Mouse (Mus musculus) gastrocnemius, adult 8-10 months (tissue): ENCODE results near the gene Slc15a2. TPM values are rescaled to one million over a fixed set of nuclear protein-coding genes. Genes with fewer than 3 reads are reported as not detected.
A peak's percentile ranks its signal among the peaks of the same experiment; 100 is the strongest.

Experiments
- DNase-seq, 2 experiments: peaks; one replicate each; pipeline ENCODE4 v3.0.0; 2022; ENCODE audit warnings: low spot score in 2 of 2
- total RNA-seq, 4 experiments: library from RNA; stranded (reverse); gene quantifications; 2 replicates each; pipeline ENCODE4 v1.2.4; 2022

Slc15a2 gene
- 1 to 10 TPM in 2 of 4 experiments, under 1 TPM in 2; 0.51 to 2.5 (median 1.5) TPM for total RNA-seq

DNA sequence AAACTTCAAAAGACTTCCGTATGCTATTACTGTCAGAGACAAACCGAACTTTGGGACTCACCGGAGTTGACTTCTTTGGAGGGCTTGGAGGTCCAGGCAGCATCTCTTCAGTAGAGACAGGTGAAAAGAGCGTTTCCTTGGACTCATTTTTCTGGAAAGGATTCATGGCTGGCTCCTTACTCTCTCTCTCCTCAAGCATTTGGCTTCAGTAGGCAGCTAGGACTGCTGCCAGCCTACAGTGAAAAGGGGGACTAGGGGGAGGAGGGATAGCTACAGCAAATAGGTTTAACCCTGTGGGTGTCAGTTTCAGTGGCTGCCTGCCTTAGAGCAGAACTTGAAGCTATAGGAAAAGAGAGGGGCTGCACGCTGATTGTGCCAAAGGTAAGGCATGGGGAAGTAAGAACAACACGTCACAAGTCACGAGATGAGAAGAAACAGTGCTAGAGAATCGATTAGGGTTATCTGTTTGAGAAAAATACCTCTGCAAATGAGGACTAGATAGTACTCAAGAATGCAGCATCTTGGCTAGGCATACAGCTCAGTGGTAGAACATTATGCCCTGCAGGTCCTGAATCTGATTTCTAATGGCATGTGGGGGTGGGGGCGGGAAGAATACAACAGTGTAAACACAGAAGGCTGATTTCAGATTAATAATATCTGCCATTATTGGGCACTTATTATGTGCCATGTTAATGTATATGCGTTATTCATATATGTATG lies at the start of gene Slc15a2:
Slc15a2 (minus strand) TSS at position 369 of the 720 bp plus-strand sequence.
- DNase-seq: no peak

DNA sequence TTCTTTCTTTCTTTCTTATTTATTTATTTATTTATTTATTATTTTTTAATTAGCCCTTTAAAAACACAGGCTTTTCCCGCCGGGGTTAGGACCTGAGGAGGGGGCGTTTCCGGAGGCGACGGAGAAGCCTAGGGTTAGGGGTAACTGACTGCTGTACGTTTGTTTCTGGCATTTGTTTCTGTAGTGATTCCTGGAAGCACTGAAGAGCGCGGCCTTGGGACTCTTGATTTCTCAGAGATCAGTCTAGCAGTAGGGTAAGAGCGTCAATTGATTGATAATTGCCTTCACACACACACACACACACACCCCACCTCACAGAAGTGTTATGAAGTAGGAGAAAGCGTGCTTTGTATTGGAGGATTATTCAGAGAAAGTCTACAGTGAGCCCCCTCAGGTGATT lies 44.1 kb upstream of the Slc15a2 start:
- no peak for DNase-seq

DNA sequence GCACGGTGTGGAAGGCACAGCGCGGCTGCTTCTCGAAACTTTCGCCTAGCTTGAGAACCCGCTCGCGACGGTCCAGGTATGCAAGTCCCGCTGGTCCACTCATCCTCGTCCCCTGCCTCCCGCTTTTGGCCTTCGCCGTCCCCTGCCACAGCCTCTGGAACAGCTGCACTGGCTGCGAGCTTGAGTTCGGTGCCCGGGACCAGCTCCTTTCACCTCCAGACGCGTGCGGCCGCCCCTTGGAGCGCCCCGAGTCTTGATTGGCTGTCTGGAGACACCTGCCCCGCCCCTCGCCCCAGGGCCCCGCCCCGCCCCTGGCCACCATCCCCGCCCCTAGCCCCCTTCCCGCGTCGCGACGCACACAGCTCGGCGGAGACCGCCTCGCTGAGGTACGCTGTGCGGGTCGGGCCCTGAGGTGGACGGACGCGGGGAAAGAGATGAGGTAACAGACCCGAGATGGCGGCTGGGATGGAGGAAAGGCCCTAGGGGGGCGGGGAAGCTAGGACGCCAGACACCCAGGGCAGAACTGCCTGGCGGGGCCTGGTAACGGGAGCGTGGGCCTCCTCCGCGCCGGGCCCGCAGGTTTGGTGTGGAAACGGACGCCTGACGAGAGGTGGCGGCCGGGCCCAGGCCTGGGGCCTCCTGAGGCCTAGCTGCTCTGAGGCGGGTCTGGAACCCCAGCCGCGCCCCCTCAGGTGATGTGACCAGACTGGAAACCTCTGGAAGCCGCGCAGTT lies 43.5 kb upstream of the Slc15a2 start, which contains the start of gene Iqcb1:
Iqcb1 (plus strand) TSS at position 332 of the 733 bp plus-strand sequence.
- peak; percentile 59 to 64 for DNase-seq

DNA sequence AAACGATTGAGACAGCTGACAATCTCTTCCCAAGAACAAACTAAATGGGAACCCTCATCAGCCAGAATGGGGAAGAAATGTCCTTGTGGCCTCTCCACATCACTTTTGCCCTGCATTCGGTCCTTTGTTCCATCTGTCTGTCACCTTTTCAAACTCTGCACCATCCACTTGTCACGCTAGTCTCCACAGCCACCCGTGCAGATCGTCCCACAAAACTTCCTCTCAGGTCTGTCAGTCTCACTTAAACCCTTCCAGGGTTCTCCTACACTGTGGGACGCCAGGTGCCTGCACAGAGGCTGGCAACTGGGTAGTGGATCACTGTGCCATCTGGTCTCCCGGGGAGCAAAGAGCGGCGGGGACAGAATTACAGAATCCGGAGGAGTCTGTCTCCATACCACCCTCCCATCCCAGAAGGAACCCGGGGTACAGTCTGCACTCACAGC lies 42.9 kb upstream of the Slc15a2 start:
- no peak for DNase-seq

DNA sequence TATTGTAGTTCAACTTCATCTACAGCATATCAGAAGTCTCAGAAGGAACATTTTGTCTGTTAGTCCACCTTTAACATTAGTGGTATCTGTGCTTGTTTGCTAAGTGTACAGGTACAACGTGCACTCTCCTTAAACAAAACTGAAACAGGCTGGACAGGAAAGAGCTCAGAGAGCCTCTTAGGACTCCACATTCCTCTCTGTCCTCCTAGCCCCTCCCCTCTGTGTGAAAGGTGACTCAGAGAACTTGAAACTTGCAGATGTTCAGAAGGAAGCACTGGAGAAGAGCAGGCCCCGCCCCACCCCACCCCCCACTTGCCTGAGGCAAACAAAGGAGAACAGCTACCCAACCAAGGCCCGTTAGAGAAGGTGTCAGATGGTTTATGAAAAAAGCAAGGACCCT lies 36.7 kb upstream of the Slc15a2 start:
- DNase-seq: no peak

DNA sequence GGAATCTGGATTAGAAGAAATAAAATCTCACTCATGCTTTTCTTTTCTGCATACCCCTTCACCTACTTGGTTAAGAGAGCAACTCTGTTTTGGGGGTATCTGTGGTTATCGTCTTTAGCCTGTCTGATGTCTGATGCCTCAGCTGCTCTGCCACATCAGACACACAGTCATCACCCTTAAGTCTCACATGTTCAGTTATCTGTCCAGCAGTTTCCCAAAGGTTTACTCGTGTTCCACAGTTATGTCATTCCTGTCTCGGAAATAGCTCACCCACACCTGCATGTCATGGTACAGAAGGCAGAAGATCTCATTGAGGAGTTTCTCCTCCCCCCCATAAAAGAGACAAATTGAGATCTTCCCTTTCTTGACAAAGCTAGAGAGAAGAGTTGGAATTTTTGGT lies 36.0 kb upstream of the Slc15a2 start:
- no peak for DNase-seq

DNA sequence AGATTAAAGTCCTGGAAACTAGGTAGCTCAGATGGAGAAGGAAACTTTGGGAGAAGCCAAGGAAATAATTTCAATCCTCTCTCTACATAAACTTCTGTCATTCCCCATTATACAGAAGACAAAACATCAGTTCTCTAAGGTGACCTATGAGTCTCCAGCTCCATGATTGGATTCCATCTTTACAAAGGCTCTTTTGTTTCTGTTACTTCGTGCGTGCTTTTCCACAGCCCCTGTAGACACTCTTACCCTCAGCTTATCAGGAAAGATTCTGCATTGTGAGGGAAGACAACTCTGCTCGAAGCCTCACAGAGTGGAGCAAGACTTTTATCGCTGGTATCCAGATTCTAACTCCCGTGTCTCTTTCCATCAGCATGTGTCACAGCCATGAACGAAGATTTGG lies 35.3 kb upstream of the Slc15a2 start:
- DNase-seq: no peak

DNA sequence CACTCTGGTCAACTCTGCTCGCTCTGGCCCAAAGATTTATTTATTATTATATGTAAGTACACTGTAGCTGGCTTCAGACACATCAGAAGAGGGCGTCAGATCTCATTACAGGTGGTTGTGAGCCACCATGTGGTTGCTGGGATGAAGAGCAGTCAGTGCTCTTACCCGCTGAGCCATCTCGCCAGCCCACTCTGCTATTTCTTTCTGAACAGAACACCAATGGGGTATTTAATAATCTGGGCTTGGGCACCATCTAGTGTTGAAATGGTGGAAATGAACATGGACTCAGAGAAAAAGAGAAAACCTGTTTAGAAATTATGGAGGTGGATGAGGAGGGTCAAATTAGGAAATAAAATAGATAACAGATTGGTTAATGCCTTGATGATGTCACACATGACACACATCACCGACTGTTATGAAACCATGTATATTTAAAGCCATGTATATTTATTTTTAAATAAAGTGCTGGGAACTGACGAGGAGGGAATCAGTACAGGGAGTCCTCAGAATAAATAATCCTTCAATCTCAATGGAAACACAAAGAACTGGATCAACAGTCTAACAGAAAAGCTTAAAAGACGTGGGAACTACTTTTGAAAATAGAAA lies 32.7 kb upstream of the Slc15a2 start:
- DNase-seq: peak; percentile 35 to 50

DNA sequence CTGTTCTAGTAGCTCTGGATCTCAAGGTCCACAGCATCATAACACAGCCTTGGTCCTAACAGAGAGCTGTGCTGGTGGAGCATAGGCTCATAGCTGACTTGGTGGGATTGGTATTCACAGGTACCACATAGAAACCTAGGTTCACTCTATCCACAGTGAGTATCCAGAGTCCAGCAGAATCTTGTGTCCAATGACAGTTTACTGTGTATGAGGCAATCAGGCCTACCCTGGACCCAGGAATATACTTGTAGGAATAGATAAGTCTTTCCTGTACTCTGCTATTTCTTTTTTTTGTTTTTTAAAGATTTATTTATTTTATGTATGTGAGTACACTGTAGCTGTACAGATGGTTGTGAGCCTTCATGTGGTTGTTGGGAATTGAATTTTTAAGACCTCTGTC lies 32.2 kb upstream of the Slc15a2 start:
- DNase-seq: no peak

DNA sequence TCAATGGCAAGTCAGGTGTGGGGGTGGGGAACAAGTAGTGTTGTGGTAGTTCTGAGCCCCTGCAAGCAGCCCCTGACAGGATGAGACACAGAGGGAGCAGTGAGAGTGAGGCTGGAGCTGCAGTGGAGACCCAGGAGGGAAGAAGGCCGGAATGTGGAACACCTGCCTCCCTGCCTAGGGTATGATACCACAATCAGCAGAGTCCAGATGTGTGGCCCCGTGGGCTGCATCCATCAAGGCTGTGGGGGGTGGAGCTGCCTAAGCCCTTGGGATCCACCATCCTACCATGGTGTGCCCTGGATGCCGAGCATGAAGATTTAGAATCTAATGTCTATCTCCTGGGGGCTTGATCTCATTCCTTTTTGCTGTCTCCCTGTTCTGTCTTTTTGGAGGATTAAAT lies 28.9 kb upstream of the Slc15a2 start:
- DNase-seq: no peak

DNA sequence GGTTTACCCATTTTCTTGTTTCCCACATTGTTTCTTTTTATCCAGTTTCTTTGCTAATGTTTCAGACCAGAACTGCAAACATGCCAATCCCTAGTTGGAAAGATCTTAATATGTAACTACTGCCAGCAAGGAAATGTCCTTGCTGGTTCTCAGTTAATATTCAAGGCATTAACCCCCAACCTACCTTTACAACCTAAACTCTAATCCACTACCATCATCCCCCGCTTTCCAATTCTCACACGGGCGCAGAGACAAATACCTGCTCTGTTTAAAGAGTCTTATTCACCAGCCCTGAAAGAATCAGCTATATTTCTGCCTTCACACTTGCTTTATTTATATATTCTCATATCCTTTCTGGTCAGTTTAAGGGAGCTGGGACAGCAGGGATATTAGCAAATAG lies 23.9 kb upstream of the Slc15a2 start:
- no peak for DNase-seq

DNA sequence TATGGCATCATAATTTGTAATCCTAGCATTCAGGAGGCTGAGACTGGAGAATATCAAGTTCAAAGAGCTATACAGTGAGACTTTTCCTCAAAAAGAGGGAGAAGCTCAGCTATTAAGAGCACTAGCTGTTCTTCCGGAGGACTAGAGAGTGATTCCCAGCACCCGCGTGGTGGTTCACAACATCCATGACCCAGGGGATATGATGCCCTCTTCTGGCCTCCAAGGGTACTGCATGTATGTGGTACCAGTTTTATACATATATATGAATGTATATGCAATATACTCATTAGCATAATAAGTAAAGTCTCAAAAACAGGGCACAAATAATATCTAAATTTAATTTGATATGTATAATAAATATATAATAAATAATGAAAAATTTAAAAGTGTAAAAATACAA lies 17.6 kb upstream of the Slc15a2 start:
- no peak for DNase-seq

DNA sequence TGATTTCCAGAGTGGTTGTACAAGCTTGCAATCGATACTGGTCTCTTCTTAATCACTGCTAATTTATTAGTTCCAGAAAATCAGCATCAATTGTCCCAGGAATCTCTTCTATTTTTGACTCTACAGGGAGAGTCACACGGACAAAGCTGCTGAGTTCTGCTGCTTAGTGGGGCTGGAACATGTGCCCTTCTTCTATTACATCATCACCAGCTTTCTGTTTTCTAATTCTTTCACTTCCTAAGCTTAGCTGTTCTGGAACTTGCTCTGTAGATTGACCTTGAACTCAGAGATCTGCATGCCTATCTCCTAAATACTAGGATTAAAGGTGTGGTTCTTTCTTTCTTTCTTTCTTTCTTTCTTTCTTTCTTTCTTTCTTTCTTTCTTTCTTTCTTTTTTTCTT lies 13.6 kb upstream of the Slc15a2 start:
- DNase-seq: no peak

DNA sequence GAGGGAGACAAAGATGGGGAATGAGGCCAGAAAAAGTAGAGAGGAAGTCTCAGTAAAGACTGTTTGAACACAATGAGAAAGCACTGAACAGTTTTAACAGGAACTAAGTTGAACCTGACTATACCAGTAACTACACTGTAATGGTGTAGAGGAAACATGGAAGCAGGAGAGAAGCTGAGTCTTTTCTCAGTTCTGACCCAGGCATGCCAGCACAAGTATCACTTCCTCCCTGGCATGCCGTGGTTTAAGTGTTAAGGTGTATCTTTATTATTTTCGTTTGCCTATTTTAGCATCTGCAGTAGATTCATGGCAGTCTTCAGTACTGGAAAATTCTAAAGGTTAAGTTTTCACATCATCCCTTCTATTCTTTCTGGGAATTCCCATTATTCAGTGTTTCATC lies 10.2 kb upstream of the Slc15a2 start:
- DNase-seq: no peak

DNA sequence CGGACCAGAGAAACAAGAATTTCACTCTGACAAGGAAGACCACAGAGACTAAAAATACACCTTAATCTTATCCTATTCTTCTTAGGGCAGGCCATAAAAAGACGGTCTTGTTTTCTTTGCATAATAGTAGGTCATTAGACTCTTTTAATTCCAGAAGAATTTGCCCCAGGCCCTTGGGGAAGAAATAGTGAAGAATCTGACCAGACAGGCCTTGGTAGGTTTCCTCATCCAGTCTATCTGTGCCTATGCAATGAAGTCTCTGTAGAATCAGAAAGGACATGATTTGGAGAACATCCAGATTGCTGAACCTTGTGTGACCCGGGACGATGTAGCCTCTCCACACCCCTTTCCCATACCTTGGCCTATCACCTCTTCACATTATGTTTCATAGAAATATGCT lies 5.4 kb upstream of the Slc15a2 start:
- DNase-seq: no peak

DNA sequence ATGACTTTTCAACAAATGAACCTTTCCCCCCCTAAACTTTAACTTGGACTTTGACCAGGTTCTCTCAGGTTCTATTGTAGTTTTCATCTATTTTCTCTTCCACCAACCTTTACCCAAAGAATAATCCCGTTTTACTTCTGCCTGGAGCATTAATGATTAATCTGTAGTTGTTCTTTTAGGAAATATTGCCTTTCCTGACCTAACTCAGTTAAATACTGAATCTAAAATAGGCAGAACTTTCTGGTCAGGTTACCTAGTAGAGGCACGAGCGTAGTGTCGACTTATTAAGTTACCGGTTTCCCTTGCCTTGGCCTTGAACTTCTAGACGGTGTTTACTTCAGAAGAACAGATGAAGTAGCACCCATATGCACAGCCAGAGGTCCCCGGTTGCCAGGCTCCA lies 1.7 kb upstream of the Slc15a2 start:
- no peak for DNase-seq

DNA sequence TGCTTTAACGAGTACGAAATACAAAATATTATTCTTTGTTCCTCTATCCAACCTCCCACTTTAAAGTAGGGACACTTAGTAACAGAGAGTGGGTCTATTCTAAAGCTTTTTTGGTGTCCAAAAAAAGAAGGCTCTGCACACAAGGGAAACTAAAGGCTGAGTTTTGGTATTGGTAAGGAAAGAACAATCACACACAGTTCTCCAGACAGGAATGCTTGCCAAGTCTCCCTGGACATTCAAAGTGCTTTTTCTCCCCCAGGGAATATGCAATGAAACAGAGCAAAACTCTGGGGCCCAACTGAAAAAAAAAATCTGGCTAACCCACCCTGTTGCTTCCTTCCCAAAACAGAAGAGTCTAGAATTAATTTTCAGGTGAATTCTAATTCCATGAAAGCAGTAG lies 616 bp downstream of the Slc15a2 start:
- DNase-seq: no peak

DNA sequence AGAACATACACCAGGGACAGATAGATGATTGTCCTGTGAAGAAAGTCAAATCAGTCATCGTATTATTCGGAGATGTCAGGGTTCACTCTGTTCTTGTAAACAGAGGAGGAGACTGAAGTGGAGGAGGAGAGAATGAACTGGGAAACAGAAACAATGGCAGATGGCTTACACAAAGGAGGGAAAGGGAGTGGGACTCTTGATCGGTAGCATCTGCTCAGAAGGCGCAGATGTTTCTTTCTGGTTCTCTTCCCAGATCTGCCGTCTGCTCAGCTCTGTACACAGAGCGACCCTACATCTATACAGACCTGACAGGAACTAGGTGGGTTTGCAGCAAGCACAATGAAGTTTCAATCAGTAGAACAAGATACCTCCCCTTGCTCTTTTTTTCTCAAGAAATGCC lies 9.1 kb downstream of the Slc15a2 start:
- DNase-seq: no peak

DNA sequence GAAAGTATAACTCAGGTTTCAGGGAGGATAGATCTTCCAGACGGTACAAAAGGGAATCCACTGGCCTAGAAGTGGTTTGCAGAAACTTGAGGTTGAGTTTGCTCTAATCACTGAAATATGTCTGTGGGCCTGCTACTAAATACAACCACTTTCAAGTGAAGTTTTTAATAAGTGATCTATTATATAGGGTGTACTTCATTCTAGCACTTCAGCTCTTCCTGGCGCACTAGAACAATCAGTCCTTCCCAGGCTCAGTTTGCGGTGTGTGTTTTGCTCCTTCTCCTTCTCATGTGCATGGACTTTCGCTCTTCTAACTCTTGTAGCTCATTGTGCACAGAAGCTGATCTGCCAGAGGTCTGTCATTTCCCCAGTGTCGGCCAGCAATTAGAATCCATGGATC lies 11.8 kb downstream of the Slc15a2 start:
- DNase-seq: no peak

DNA sequence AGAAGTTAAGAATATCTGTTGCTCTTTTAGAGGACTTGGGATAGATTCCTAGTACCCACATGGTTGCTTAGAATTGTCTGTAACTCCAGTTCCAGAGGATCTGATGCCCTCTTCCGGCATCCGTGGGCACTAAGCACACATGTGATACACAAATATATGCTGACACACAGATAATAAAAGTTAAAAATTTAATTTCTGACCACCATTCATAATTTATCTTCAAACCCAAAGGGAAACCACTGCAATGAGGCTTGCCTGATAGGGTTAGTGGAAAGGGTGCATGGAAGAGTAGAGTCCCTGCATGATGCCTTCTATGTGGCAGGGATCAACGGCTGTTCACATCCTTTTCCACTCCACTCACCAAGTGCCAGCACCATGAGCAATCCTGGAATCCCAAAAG lies 13.1 kb downstream of the Slc15a2 start:
- DNase-seq: no peak

DNA sequence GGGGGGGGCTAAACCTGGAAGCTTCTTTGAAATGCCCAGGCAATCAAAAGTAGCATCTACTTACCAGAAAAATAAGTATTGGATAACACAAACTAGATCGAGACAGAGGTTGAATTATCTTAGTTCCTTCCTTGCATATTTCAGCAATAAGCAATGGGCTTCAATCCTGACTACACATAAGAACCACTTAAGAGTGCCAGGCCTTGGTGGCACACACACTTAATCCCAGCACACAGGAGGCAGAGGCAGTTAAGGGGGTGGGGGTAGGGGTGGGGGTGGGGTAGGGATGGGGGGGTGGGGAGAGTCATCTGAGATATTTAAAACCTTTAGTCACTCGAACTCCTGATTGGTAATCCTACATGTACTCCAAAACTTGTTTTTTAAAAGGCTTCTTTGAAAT lies 13.5 kb downstream of the Slc15a2 start:
- DNase-seq: no peak

DNA sequence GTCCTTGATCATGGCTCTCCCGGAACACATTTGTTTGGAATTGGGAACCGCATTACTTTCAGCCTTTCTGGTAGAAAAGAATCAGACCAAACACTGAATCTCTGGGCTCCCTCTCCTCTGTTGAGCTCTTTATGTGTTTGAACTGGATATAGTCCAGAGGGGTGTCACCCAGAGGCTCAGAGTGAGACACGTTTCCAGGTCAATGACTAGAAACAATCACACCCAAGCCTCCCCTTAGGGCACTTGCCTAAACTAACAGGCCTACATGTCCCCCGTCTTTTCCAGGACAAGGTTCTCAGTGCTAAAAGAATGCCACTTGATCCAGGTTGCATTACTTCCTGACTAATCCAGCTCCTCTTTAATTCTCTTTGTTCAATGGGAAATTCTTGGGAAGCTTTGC lies 13.9 kb downstream of the Slc15a2 start:
- DNase-seq: no peak
